Mouse (Mus musculus) embryonic fibroblast, embryonic 13.5 days (primary cell): ENCODE data around the gene Cbx1.

Experiments
- CTCF ChIP-seq: IDR thresholded peaks from 2 replicates; pipeline ENCODE4 v1.5.1; 2011; ENCODE audit warnings: mild to moderate bottlenecking, control low read depth, low read length, moderate library complexity, borderline replicate concordance; ENCODE audit not compliant: insufficient read depth
- POLR2A ChIP-seq: IDR thresholded peaks from 2 replicates; pipeline ENCODE4 v1.6.1; 2011; ENCODE audit warnings: low read depth, mild to moderate bottlenecking, control low read depth, low read length, moderate library complexity

- no peak for TF ChIP-seq CTCF
- TF ChIP-seq POLR2A: no peak; the same call in 1 of the 2 replicates
Measured at GRCm38 (mm10) chr11:96823471-96823837, 34.5 kb downstream of the Cbx1 start.
